In the genomic region with DNA sequence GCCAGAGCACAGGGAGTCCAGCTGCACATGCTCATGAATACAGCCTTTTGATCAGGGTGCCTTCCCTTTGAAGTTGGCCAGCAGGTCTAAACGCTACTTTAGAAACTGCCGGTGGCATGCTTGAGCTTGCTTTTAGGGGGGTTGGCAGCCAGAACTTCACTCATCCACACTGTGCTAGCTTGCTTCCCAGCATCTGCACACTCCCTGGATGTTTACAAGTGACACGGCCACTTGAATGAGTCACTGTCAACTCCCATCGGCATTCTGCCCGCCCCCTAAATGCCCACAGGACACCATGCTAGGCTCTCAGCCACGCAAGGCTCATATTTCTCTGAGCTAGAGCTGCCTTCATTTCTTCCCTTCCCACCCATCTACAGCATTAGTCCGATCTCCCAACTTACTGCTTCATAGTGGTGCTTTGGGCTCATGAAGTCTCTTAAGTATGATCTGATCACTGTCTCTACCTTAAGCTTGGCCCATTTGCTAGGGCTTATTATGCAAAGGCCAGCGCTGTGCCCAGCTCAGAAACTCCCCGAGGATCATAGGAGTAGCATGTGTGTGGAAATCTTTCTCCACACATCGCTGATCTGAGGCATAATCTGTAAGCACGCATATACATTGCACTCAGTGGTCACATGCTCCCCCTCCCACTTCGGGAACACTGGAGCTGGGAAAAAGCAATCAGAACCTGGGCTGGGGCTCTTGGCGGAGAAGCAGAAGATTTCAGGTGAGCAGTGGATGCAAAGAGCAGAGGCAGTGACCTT, we compare ENCODE assay signal across 8 mouse cellular contexts.
DNase-seq lines count a peak whose midpoint lies in the region; ATAC-seq lines count a peak whose summit lies in the region.

No protein-coding gene starts in this region.

- H3K4me1 ChIP-seq in heart, embryonic 15.5 days (replicated peaks), result peaks cover 5% of the 10 kb centered on the region; the same call in 1 of the 2 replicates
- peaks cover 15% of the 10 kb centered on the region for H3K4me1 ChIP-seq in midbrain, embryonic 10.5 days

- H3K4me2 ChIP-seq in heart, embryonic 15.5 days, result peak overlapping the region; percentile 56

- H3K27me3 ChIP-seq in heart, embryonic 15.5 days, result no peaks in the 10 kb centered on the region
- no peaks in the 10 kb centered on the region for H3K27me3 ChIP-seq in midbrain, embryonic 10.5 days (ENCODE audit: low read depth, poor library complexity, severe bottlenecking)

- WGBS in heart, embryonic 15.5 days, result 44% methylated on average over 13 of the region's 13 CpGs
- 53% methylated on average over 13 of the region's 13 CpGs for WGBS in midbrain, embryonic 10.5 days

- no peaks in the 10 kb centered on the region for H3K9me3 ChIP-seq in heart, embryonic 15.5 days (replicated peaks)
- H3K9me3 ChIP-seq in midbrain, embryonic 10.5 days (replicated peaks), result no peaks in the 10 kb centered on the region; the same call in 1 of the 2 replicates

- H3K9ac ChIP-seq in heart, embryonic 15.5 days, result no peak overlapping the region

- peak; percentile 24 to 71 for DNase-seq in adrenal gland, adult (ENCODE audit: inconsistent age in 2 of 2, low spot score in 1 of 2)
- DNase-seq in adrenal gland, postnatal 4 days (ENCODE audit: low spot score in 2 of 2), result no peak
- DNase-seq in urinary bladder, postnatal 14 days (ENCODE audit: low spot score), result peak; percentile 53
- no peak for DNase-seq in urinary bladder, postnatal 25 days (ENCODE audit: low spot score)
- peak; percentile 15 for DNase-seq in midbrain, embryonic 10.5 days (ENCODE audit: low spot score)
- DNase-seq in ovary, postnatal 10 days (ENCODE audit: low spot score), result no peak
- DNase-seq in testis, postnatal 14 days (ENCODE audit: low spot score), result no peak

- H3K4me3 ChIP-seq in heart, embryonic 15.5 days, result peak overlapping the region; percentile 23; the same call in 1 of the 2 replicates
- H3K4me3 ChIP-seq in midbrain, embryonic 10.5 days, result peak overlapping the region; percentile 24; the same call in 1 of the 2 replicates

- no peak overlapping the region for H3K27ac ChIP-seq in heart, embryonic 15.5 days
- peak overlapping the region; percentile 10; the same call in 1 of the 2 replicates for H3K27ac ChIP-seq in midbrain, embryonic 10.5 days (replicated peaks)

- no peak for ATAC-seq in heart, embryonic 15.5 days (replicated peaks; ENCODE audit: insufficient number of reproducible peaks, insufficient read depth, low FRiP score, low read depth)

- H3K36me3 ChIP-seq in heart, embryonic 15.5 days, result no peaks in the 10 kb centered on the region
- no peaks in the 10 kb centered on the region for H3K36me3 ChIP-seq in midbrain, embryonic 10.5 days

Comparison
In these comparisons a context has a peak if more than half of its experiments do, and no peak if none do; other contexts are left out.
1. DNase-seq: peak in adrenal gland, adult (2 of 2), urinary bladder, postnatal 14 days (single experiment) and midbrain, embryonic 10.5 days (single experiment); none in adrenal gland, postnatal 4 days (0 of 2), urinary bladder, postnatal 25 days (single experiment), ovary, postnatal 10 days (single experiment) and testis, postnatal 14 days (single experiment).